ENCODE assay signal across 8 mouse cellular contexts in genomic region chr19:57360341-57361130, GRCm38 (mm10). TPM values are rescaled to one million over a fixed set of nuclear protein-coding genes. Genes with fewer than 3 reads are reported as not detected.
A peak's percentile ranks its signal among the peaks of the same experiment; 100 is the strongest.
DNase-seq lines count a peak whose midpoint lies in the region; ATAC-seq and TF ChIP-seq lines count a peak whose summit lies in the region.

Fam160b1 (plus strand) TSS chr19:57360680.

- peak within 1 kb of the TSS; percentile 100 for H3K9ac ChIP-seq in kidney, embryonic 15.5 days

- H3K27ac ChIP-seq in bone marrow macrophage, adult 2 months (ENCODE audit: insufficient read depth, low read depth, low read length) = peak within 1 kb of the TSS; percentile 87
- H3K27ac ChIP-seq in embryonic fibroblast, embryonic 13.5 days (ENCODE audit: insufficient read depth, low read length) = peak within 1 kb of the TSS; percentile 81
- H3K27ac ChIP-seq in kidney, embryonic 15.5 days = peak within 1 kb of the TSS; percentile 98

- H3K36me3 ChIP-seq in kidney, embryonic 15.5 days = no peaks in the 10 kb centered on the region

- TF ChIP-seq CTCF in bone marrow macrophage, adult 2 months (IDR thresholded peaks at IDR 0.05; ENCODE audit: low read depth, low read length) = no peak; the same call in 1 of the 2 replicates
- TF ChIP-seq CTCF in embryonic fibroblast, embryonic 13.5 days (IDR thresholded peaks at IDR 0.05; ENCODE audit: borderline replicate concordance, insufficient read depth, low read length) = peak; percentile 32; the same call in 1 of the 2 replicates

- peak within 1 kb of the TSS; percentile 79 for H3K4me2 ChIP-seq in kidney, embryonic 15.5 days

- no peaks in the 10 kb centered on the region for H3K27me3 ChIP-seq in kidney, embryonic 15.5 days

- peak within 1 kb of the TSS; percentile 91 for H3K4me3 ChIP-seq in bone marrow macrophage, adult 2 months (ENCODE audit: insufficient read depth, low read length)
- H3K4me3 ChIP-seq in embryonic fibroblast, embryonic 13.5 days (ENCODE audit: insufficient read depth, low read length) = peak within 1 kb of the TSS; percentile 78
- H3K4me3 ChIP-seq in kidney, embryonic 15.5 days (replicated peaks) = peak within 1 kb of the TSS; percentile 85

- peak; percentile 95 for DNase-seq in A20 (ENCODE audit: low read depth, low spot score)
- DNase-seq in heart, adult 9 months (ENCODE audit: low spot score in 2 of 2) = peak; percentile 94
- DNase-seq in liver = peak; percentile 97
- peak; percentile 92 to 99 for DNase-seq in spleen, postnatal 4 days (ENCODE audit: low spot score in 2 of 2)

- peak; percentile 90 for ATAC-seq in kidney, embryonic 15.5 days (replicated peaks; ENCODE audit: low FRiP score)
- ATAC-seq in monocyte, adult 5-6 weeks (replicated peaks; ENCODE audit: insufficient number of reproducible peaks, low FRiP score, low TSS enrichment, poor library complexity, severe bottlenecking) = peak; percentile 70

- under 1% methylated on average over 69 of the region's 70 CpGs for WGBS in kidney, embryonic 15.5 days

- no peak for TF ChIP-seq POLR2A in bone marrow macrophage, adult 2 months (IDR thresholded peaks at IDR 0.05; ENCODE audit: borderline replicate concordance, low read depth, low read length)
- peak; percentile 81 for TF ChIP-seq POLR2A in embryonic fibroblast, embryonic 13.5 days (IDR thresholded peaks at IDR 0.05; ENCODE audit: low read depth, low read length)

- peaks cover 35% of the 10 kb centered on the region for H3K4me1 ChIP-seq in bone marrow macrophage, adult 2 months (ENCODE audit: control insufficient read depth, insufficient read depth, low read length)
- H3K4me1 ChIP-seq in embryonic fibroblast, embryonic 13.5 days (ENCODE audit: control insufficient read depth, insufficient read depth, low read length) = peaks cover 12% of the 10 kb centered on the region
- peaks cover 63% of the 10 kb centered on the region for H3K4me1 ChIP-seq in kidney, embryonic 15.5 days

- H3K9me3 ChIP-seq in kidney, embryonic 15.5 days (replicated peaks) = no peaks in the 10 kb centered on the region

RNA-seq across cellular contexts. Expression of gene Fam160b1, which starts in this region (rescaled TPM):
- polyA plus RNA-seq in bone marrow macrophage, adult 2 months (2012; ENCODE audit: insufficient read depth, insufficient read length, missing spikeins) = 18.3 and 24.1 TPM in 2 replicates
- 23.6 and 24.7 TPM in 2 replicates for polyA plus RNA-seq in embryonic fibroblast, embryonic 13.5 days (2011; ENCODE audit: insufficient read length, low read depth, missing spikeins)
- polyA plus RNA-seq in kidney, embryonic 15.5 days (2015; fragmentation: Nextera tagmentation; extraction: Ambion mirVana) = 12.6 and 14.1 TPM in 2 replicates
- 17.0 to 27.0 TPM (median 17.3 TPM) in 3 replicates for total RNA-seq in monocyte, adult 5-6 weeks (2017)

Comparison
In these comparisons a context has a peak if more than half of its experiments do, and no peak if none do; other contexts are left out.
1. Peak in every context shown above with its lines: DNase-seq, ATAC-seq, H3K4me3 ChIP-seq and H3K27ac ChIP-seq.